In genomic region chr11:116087194-116088130, GRCm38 (mm10) we compare ENCODE assay signal across 8 mouse cellular contexts. TPM values are rescaled to one million over a fixed set of nuclear protein-coding genes. Genes with fewer than 3 reads are reported as not detected.
DNase-seq lines count a peak whose midpoint lies in the region; ATAC-seq lines count a peak whose summit lies in the region.

No protein-coding gene starts in this region.

- H3K4me3 ChIP-seq in brown adipose tissue, adult 24 weeks (ENCODE audit: insufficient read depth, low read depth, low read length) = peak overlapping the region; percentile 72
- H3K4me3 ChIP-seq in forebrain, embryonic 10.5 days = peak overlapping the region; percentile 61
- peak overlapping the region; percentile 69 for H3K4me3 ChIP-seq in heart, embryonic 16.5 days (ENCODE audit: low read length)
- H3K4me3 ChIP-seq in liver, embryonic 16.5 days (ENCODE audit: low read depth, low read length) = peak overlapping the region; percentile 65
- peak overlapping the region; percentile 42 for H3K4me3 ChIP-seq in neural tube, embryonic 12.5 days

- peak; percentile 79 for ATAC-seq in heart, embryonic 16.5 days (replicated peaks; ENCODE audit: extremely low read depth, insufficient read depth, low FRiP score)
- peak; percentile 70 for ATAC-seq in liver, embryonic 16.5 days (ENCODE audit: low read depth)
- ATAC-seq in neural tube, embryonic 12.5 days (ENCODE audit: low FRiP score, low read depth) = peak; percentile 84

- WGBS in forebrain, embryonic 10.5 days = 5% methylated on average over 31 of the region's 31 CpGs
- 3% methylated on average over 31 of the region's 31 CpGs for WGBS in heart, embryonic 16.5 days
- WGBS in liver, embryonic 16.5 days (ENCODE audit: insufficient replicate concordance) = 1% methylated on average over 31 of the region's 31 CpGs
- 5% methylated on average over 31 of the region's 31 CpGs for WGBS in neural tube, embryonic 12.5 days

- DNase-seq in CD8-positive naive resting alpha-beta T cell, adult 2 months (ENCODE audit: low read depth in 2 of 2, low spot score in 2 of 2) = peak; percentile 77 to 88
- DNase-seq in forebrain, embryonic 10.5 days (ENCODE audit: extremely low spot score, low spot score) = peak; percentile 85
- peak; percentile 94 for DNase-seq in kidney, postnatal 25 days
- peak; percentile 96 for DNase-seq in testis, postnatal 10 days (ENCODE audit: low spot score)

- H3K9ac ChIP-seq in heart, embryonic 16.5 days (ENCODE audit: low read length) = peak overlapping the region; percentile 78
- peak overlapping the region; percentile 77 for H3K9ac ChIP-seq in liver, embryonic 16.5 days (ENCODE audit: low read depth, low read length)
- H3K9ac ChIP-seq in neural tube, embryonic 12.5 days = peak overlapping the region; percentile 51

- peaks cover 26% of the 10 kb centered on the region for H3K36me3 ChIP-seq in forebrain, embryonic 10.5 days (replicated peaks)
- peaks cover 12% of the 10 kb centered on the region for H3K36me3 ChIP-seq in heart, embryonic 16.5 days (ENCODE audit: control insufficient read depth, insufficient read depth)
- H3K36me3 ChIP-seq in liver, embryonic 16.5 days (ENCODE audit: control insufficient read depth, insufficient read depth) = peaks cover 11% of the 10 kb centered on the region
- H3K36me3 ChIP-seq in neural tube, embryonic 12.5 days = peaks cover 15% of the 10 kb centered on the region

- H3K27ac ChIP-seq in brown adipose tissue, adult 24 weeks (replicated peaks; ENCODE audit: low read depth, low read length) = peak overlapping the region; percentile 94
- peak overlapping the region; percentile 89 for H3K27ac ChIP-seq in forebrain, embryonic 10.5 days
- H3K27ac ChIP-seq in heart, embryonic 16.5 days (ENCODE audit: low read length) = peak overlapping the region; percentile 92
- peak overlapping the region; percentile 77 for H3K27ac ChIP-seq in liver, embryonic 16.5 days (ENCODE audit: low read length)
- H3K27ac ChIP-seq in neural tube, embryonic 12.5 days = no peak overlapping the region

- H3K4me1 ChIP-seq in brown adipose tissue, adult 24 weeks (ENCODE audit: control insufficient read depth, insufficient read depth, insufficient read length, low read length) = peaks cover 8% of the 10 kb centered on the region; the same call in 1 of the 2 replicates
- H3K4me1 ChIP-seq in forebrain, embryonic 10.5 days = peaks cover 26% of the 10 kb centered on the region
- H3K4me1 ChIP-seq in heart, embryonic 16.5 days (ENCODE audit: control insufficient read depth, insufficient read depth, low read length) = peaks cover 18% of the 10 kb centered on the region
- H3K4me1 ChIP-seq in liver, embryonic 16.5 days (ENCODE audit: control insufficient read depth, low read depth, low read length) = peaks cover 43% of the 10 kb centered on the region
- peaks cover 18% of the 10 kb centered on the region for H3K4me1 ChIP-seq in neural tube, embryonic 12.5 days

- no peaks in the 10 kb centered on the region for H3K27me3 ChIP-seq in forebrain, embryonic 10.5 days (ENCODE audit: poor library complexity, severe bottlenecking)
- no peaks in the 10 kb centered on the region for H3K27me3 ChIP-seq in heart, embryonic 16.5 days (ENCODE audit: control insufficient read depth, insufficient read depth, low read length)
- H3K27me3 ChIP-seq in liver, embryonic 16.5 days (ENCODE audit: control insufficient read depth, insufficient read depth, low read depth, low read length) = no peaks in the 10 kb centered on the region
- H3K27me3 ChIP-seq in neural tube, embryonic 12.5 days (replicated peaks) = no peaks in the 10 kb centered on the region

- H3K9me3 ChIP-seq in forebrain, embryonic 10.5 days = no peaks in the 10 kb centered on the region
- no peaks in the 10 kb centered on the region for H3K9me3 ChIP-seq in heart, embryonic 16.5 days (replicated peaks; ENCODE audit: control insufficient read depth, low read length)
- H3K9me3 ChIP-seq in liver, embryonic 16.5 days (replicated peaks; ENCODE audit: control insufficient read depth, low read length) = no peaks in the 10 kb centered on the region
- H3K9me3 ChIP-seq in neural tube, embryonic 12.5 days = no peaks in the 10 kb centered on the region

- H3K4me2 ChIP-seq in heart, embryonic 16.5 days (ENCODE audit: low read depth, low read length) = peak overlapping the region; percentile 78
- peak overlapping the region; percentile 87 for H3K4me2 ChIP-seq in liver, embryonic 16.5 days (ENCODE audit: low read depth, low read length)
- peak overlapping the region; percentile 63 for H3K4me2 ChIP-seq in neural tube, embryonic 12.5 days (replicated peaks)

RNA-seq across cellular contexts. Expression of gene Wbp2, which starts 0.7 kb away (rescaled TPM):
- 73.7 and 124 TPM in 2 replicates for polyA plus RNA-seq in brown adipose tissue, adult 24 weeks (2012; ENCODE audit: insufficient read depth, insufficient read length, missing spikeins)
- polyA plus RNA-seq in forebrain, embryonic 10.5 days (2016; fragmentation: Nextera tagmentation; extraction: Ambion mirVana) = 71.0 and 73.6 TPM in 2 replicates
- polyA plus RNA-seq in heart, embryonic 16.5 days (2015; fragmentation: Nextera tagmentation; extraction: Ambion mirVana) = 143 and 153 TPM in 2 replicates
- 85.2 and 110 TPM in 2 replicates for polyA plus RNA-seq in liver, embryonic 16.5 days (2015; fragmentation: Nextera tagmentation; extraction: Ambion mirVana)
- 97.0 and 110 TPM in 2 replicates for polyA plus RNA-seq in neural tube, embryonic 12.5 days (2016; fragmentation: Nextera tagmentation; extraction: Ambion mirVana)

RNA-seq across cellular contexts. Expression of gene Unc13d, which starts 9.7 kb away (rescaled TPM):
- not detected in 2 replicates for polyA plus RNA-seq in brown adipose tissue, adult 24 weeks (2012; ENCODE audit: insufficient read depth, insufficient read length, missing spikeins)
- polyA plus RNA-seq in forebrain, embryonic 10.5 days (2016; fragmentation: Nextera tagmentation; extraction: Ambion mirVana) = 3.7 and 3.8 TPM in 2 replicates
- polyA plus RNA-seq in heart, embryonic 16.5 days (2015; fragmentation: Nextera tagmentation; extraction: Ambion mirVana) = 3.2 and 5.9 TPM in 2 replicates
- 17.8 and 20.4 TPM in 2 replicates for polyA plus RNA-seq in liver, embryonic 16.5 days (2015; fragmentation: Nextera tagmentation; extraction: Ambion mirVana)
- polyA plus RNA-seq in neural tube, embryonic 12.5 days (2016; fragmentation: Nextera tagmentation; extraction: Ambion mirVana) = 1.3 and 1.7 TPM in 2 replicates

RNA-seq across cellular contexts. Expression of gene Trim47, which starts 39.5 kb away (rescaled TPM):
- 4.6 and 8.3 TPM in 2 replicates for polyA plus RNA-seq in brown adipose tissue, adult 24 weeks (2012; ENCODE audit: insufficient read depth, insufficient read length, missing spikeins)
- polyA plus RNA-seq in forebrain, embryonic 10.5 days (2016; fragmentation: Nextera tagmentation; extraction: Ambion mirVana) = 2.1 and 2.4 TPM in 2 replicates
- polyA plus RNA-seq in heart, embryonic 16.5 days (2015; fragmentation: Nextera tagmentation; extraction: Ambion mirVana) = 79.8 and 89.2 TPM in 2 replicates
- 5.1 and 6.2 TPM in 2 replicates for polyA plus RNA-seq in liver, embryonic 16.5 days (2015; fragmentation: Nextera tagmentation; extraction: Ambion mirVana)
- 3.7 and 5.0 TPM in 2 replicates for polyA plus RNA-seq in neural tube, embryonic 12.5 days (2016; fragmentation: Nextera tagmentation; extraction: Ambion mirVana)

RNA-seq across cellular contexts. Expression of gene Trim65, which starts 43.5 kb away (rescaled TPM):
- 5.9 and 8.3 TPM in 2 replicates for polyA plus RNA-seq in brown adipose tissue, adult 24 weeks (2012; ENCODE audit: insufficient read depth, insufficient read length, missing spikeins)
- polyA plus RNA-seq in forebrain, embryonic 10.5 days (2016; fragmentation: Nextera tagmentation; extraction: Ambion mirVana) = 1.7 TPM in 2 replicates
- 5.3 and 6.5 TPM in 2 replicates for polyA plus RNA-seq in heart, embryonic 16.5 days (2015; fragmentation: Nextera tagmentation; extraction: Ambion mirVana)
- polyA plus RNA-seq in liver, embryonic 16.5 days (2015; fragmentation: Nextera tagmentation; extraction: Ambion mirVana) = 1.2 and 1.5 TPM in 2 replicates
- polyA plus RNA-seq in neural tube, embryonic 12.5 days (2016; fragmentation: Nextera tagmentation; extraction: Ambion mirVana) = 2.0 and 2.1 TPM in 2 replicates

RNA-seq across cellular contexts. Expression of gene Mrpl38, which starts 51.2 kb away (rescaled TPM):
- 99.5 and 121 TPM in 2 replicates for polyA plus RNA-seq in brown adipose tissue, adult 24 weeks (2012; ENCODE audit: insufficient read depth, insufficient read length, missing spikeins)
- polyA plus RNA-seq in forebrain, embryonic 10.5 days (2016; fragmentation: Nextera tagmentation; extraction: Ambion mirVana) = 112 and 114 TPM in 2 replicates
- polyA plus RNA-seq in heart, embryonic 16.5 days (2015; fragmentation: Nextera tagmentation; extraction: Ambion mirVana) = 102 and 106 TPM in 2 replicates
- 44.4 and 44.7 TPM in 2 replicates for polyA plus RNA-seq in liver, embryonic 16.5 days (2015; fragmentation: Nextera tagmentation; extraction: Ambion mirVana)
- polyA plus RNA-seq in neural tube, embryonic 12.5 days (2016; fragmentation: Nextera tagmentation; extraction: Ambion mirVana) = 83.7 and 85.5 TPM in 2 replicates
